Mouse (Mus musculus): ENCODE results near the gene Tarsl2. TPM values are rescaled to one million over a fixed set of nuclear protein-coding genes. Genes with fewer than 3 reads are reported as not detected.

Tarsl2 gene
- polyA plus RNA-seq, 1 experiment from 2014 or later, result 16.4 TPM

- Histone ChIP-seq H3K9ac (ENCODE audit: low read length) (peak overlapping the region; percentile 82), H3K27me3 (ENCODE audit: control insufficient read depth, insufficient read depth, low read length) (no peaks in the 10 kb centered on the region), H3K4me2 (ENCODE audit: low read depth, low read length) (peak overlapping the region; percentile 89), H3K27ac (ENCODE audit: low read length) (peak overlapping the region; percentile 68), H3K4me1 (ENCODE audit: control insufficient read depth, insufficient read depth, low read length) (peaks cover 11% of the 10 kb centered on the region), H3K4me3 (ENCODE audit: low read length) (peak overlapping the region; percentile 76), H3K9me3 (replicated peaks; ENCODE audit: control insufficient read depth, low read length) (no peaks in the 10 kb centered on the region), H3K36me3 (ENCODE audit: control insufficient read depth, insufficient read depth) (peaks cover 21% of the 10 kb centered on the region)
- WGBS, result under 1% methylated on average over 52 of the region's 52 CpGs
- peak; percentile 94 for ATAC-seq (replicated peaks; ENCODE audit: extremely low read depth, insufficient read depth, low FRiP score)
Measured at GRCm38 (mm10) chr7:65693301-65693821, 48.7 kb downstream of the Tarsl2 start.

- WGBS, result 72% methylated on average over 2 of the region's 2 CpGs
- ATAC-seq (replicated peaks; ENCODE audit: extremely low read depth, insufficient read depth, low FRiP score), result no peak
- Histone ChIP-seq H3K4me3 (ENCODE audit: low read length) (no peak overlapping the region), H3K9ac (ENCODE audit: low read length) (no peak overlapping the region), H3K4me1 (ENCODE audit: control insufficient read depth, insufficient read depth, low read length) (peaks cover 11% of the 10 kb centered on the region), H3K9me3 (replicated peaks; ENCODE audit: control insufficient read depth, low read length) (no peaks in the 10 kb centered on the region), H3K27me3 (ENCODE audit: control insufficient read depth, insufficient read depth, low read length) (no peaks in the 10 kb centered on the region), H3K4me2 (ENCODE audit: low read depth, low read length) (no peak overlapping the region), H3K27ac (ENCODE audit: low read length) (no peak overlapping the region), H3K36me3 (ENCODE audit: control insufficient read depth, insufficient read depth) (peaks cover 38% of the 10 kb centered on the region)
Measured at GRCm38 (mm10) chr7:65696450-65696849, 51.8 kb downstream of the Tarsl2 start.

DNA sequence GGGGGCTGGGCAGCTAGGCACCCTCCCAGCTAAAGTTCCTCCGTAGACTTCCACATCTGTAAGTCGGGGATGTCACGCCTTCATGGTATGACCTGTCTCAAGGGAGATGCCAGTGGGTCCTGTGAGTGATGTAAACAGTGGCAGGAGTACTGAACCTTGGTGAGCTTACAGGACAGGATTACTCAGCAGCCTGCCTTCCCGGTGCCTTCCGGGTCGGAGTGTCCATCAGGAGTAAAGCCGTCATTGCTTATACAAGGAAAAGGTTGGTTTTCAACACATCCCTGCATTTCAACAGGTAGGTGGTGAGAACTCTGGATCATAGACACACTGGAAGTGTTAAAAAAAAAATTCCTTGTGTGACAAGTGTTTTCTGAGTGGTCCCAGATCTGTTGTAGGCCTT lies 57.4 kb downstream of the Tarsl2 start:
- H3K36me3 ChIP-seq (ENCODE audit: control insufficient read depth, insufficient read depth), result peaks cover 29% of the 10 kb centered on the region
- no peaks in the 10 kb centered on the region for H3K4me1 ChIP-seq (ENCODE audit: control insufficient read depth, insufficient read depth, low read length)
- no peak overlapping the region for H3K4me3 ChIP-seq (ENCODE audit: low read length)
- ATAC-seq (replicated peaks; ENCODE audit: extremely low read depth, insufficient read depth, low FRiP score), result no peak
- no peak overlapping the region for H3K9ac ChIP-seq (ENCODE audit: low read length)
- 75% methylated on average over 7 of the region's 7 CpGs for WGBS
- no peaks in the 10 kb centered on the region for H3K27me3 ChIP-seq (ENCODE audit: control insufficient read depth, insufficient read depth, low read length)
- no peak overlapping the region for H3K4me2 ChIP-seq (ENCODE audit: low read depth, low read length)
- H3K27ac ChIP-seq (ENCODE audit: low read length), result no peak overlapping the region
- H3K9me3 ChIP-seq (replicated peaks; ENCODE audit: control insufficient read depth, low read length), result no peaks in the 10 kb centered on the region

DNA sequence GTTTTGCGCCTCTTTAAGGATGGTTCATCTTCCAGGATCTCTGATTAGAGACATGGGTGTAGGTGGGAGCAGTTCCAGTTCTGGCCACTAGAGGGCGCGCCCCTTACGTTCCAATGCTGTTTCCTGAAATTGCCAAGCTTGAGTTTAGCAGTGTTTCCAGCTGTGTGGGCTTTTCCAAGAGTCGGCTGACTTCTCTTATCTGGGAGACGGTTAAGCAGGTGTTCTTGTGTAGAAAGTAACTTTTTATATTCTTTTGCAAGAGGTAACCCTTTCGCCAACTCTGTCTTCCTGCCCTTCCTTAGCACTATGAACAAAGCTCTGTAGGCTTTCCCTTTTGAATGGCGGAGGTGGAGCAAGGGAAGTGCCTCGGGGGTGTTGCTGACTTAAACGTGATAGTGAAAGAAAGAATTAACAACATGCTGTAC lies 60.1 kb downstream of the Tarsl2 start:
- Histone ChIP-seq H3K27me3 (ENCODE audit: control insufficient read depth, insufficient read depth, low read length) (no peaks in the 10 kb centered on the region), H3K9ac (ENCODE audit: low read length) (peak overlapping the region; percentile 66), H3K4me1 (ENCODE audit: control insufficient read depth, insufficient read depth, low read length) (no peaks in the 10 kb centered on the region), H3K27ac (ENCODE audit: low read length) (no peak overlapping the region), H3K4me3 (ENCODE audit: low read length) (peak overlapping the region; percentile 56), H3K9me3 (replicated peaks; ENCODE audit: control insufficient read depth, low read length) (no peaks in the 10 kb centered on the region), H3K4me2 (ENCODE audit: low read depth, low read length) (peak overlapping the region; percentile 77), H3K36me3 (ENCODE audit: control insufficient read depth, insufficient read depth) (peaks cover 15% of the 10 kb centered on the region)
- ATAC-seq (replicated peaks; ENCODE audit: extremely low read depth, insufficient read depth, low FRiP score), result peak; percentile 69
- 7% methylated on average over 10 of the region's 10 CpGs for WGBS

- H3K4me2 ChIP-seq (ENCODE audit: low read depth, low read length), result no peak overlapping the region
- no peaks in the 10 kb centered on the region for H3K36me3 ChIP-seq (ENCODE audit: control insufficient read depth, insufficient read depth)
- no peak overlapping the region for H3K9ac ChIP-seq (ENCODE audit: low read length)
- H3K4me1 ChIP-seq (ENCODE audit: control insufficient read depth, insufficient read depth, low read length), result no peaks in the 10 kb centered on the region
- H3K9me3 ChIP-seq (replicated peaks; ENCODE audit: control insufficient read depth, low read length), result no peaks in the 10 kb centered on the region
- no peak overlapping the region for H3K4me3 ChIP-seq (ENCODE audit: low read length)
- WGBS, result 92% methylated on average over 1 of the region's 1 CpGs
- no peak for ATAC-seq (replicated peaks; ENCODE audit: extremely low read depth, insufficient read depth, low FRiP score)
- H3K27me3 ChIP-seq (ENCODE audit: control insufficient read depth, insufficient read depth, low read length), result no peaks in the 10 kb centered on the region
- no peak overlapping the region for H3K27ac ChIP-seq (ENCODE audit: low read length)
Measured at GRCm38 (mm10) chr7:65708506-65708905, 63.8 kb downstream of the Tarsl2 start.

DNA sequence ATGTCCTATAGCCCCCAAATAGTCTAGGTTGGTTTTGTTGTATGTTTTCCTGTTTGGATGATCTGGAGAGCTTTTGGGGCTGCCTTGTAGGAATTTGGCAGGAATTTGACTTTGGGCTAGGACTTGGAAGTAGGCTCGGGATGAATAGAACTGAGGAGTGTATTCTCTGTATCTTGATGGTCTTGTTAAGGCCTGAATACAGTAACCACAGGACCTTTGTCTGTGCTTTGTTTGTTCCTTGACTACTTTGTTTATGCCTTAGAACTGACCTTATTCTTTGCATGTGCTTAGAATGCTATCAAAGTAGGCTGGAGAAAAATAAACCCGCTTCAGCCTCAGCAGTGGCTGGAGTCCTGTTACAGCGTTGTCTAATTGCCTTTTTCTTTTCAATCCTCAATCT lies 65.6 kb downstream of the Tarsl2 start:
- 81% methylated on average over 3 of the region's 3 CpGs for WGBS
- H3K4me1 ChIP-seq (ENCODE audit: control insufficient read depth, insufficient read depth, low read length), result no peaks in the 10 kb centered on the region
- no peak overlapping the region for H3K9ac ChIP-seq (ENCODE audit: low read length)
- no peaks in the 10 kb centered on the region for H3K27me3 ChIP-seq (ENCODE audit: control insufficient read depth, insufficient read depth, low read length)
- no peak overlapping the region for H3K4me3 ChIP-seq (ENCODE audit: low read length)
- ATAC-seq (replicated peaks; ENCODE audit: extremely low read depth, insufficient read depth, low FRiP score), result no peak
- H3K9me3 ChIP-seq (replicated peaks; ENCODE audit: control insufficient read depth, low read length), result no peaks in the 10 kb centered on the region
- no peak overlapping the region for H3K27ac ChIP-seq (ENCODE audit: low read length)
- H3K36me3 ChIP-seq (ENCODE audit: control insufficient read depth, insufficient read depth), result no peaks in the 10 kb centered on the region
- no peak overlapping the region for H3K4me2 ChIP-seq (ENCODE audit: low read depth, low read length)

- no peak overlapping the region for H3K4me2 ChIP-seq (ENCODE audit: low read depth, low read length)
- no peaks in the 10 kb centered on the region for H3K9me3 ChIP-seq (replicated peaks; ENCODE audit: control insufficient read depth, low read length)
- no peak overlapping the region for H3K4me3 ChIP-seq (ENCODE audit: low read length)
- no peak for ATAC-seq (replicated peaks; ENCODE audit: extremely low read depth, insufficient read depth, low FRiP score)
- 66% methylated on average over 5 of the region's 5 CpGs for WGBS
- H3K27me3 ChIP-seq (ENCODE audit: control insufficient read depth, insufficient read depth, low read length), result no peaks in the 10 kb centered on the region
- no peaks in the 10 kb centered on the region for H3K4me1 ChIP-seq (ENCODE audit: control insufficient read depth, insufficient read depth, low read length)
- no peak overlapping the region for H3K27ac ChIP-seq (ENCODE audit: low read length)
- no peaks in the 10 kb centered on the region for H3K36me3 ChIP-seq (ENCODE audit: control insufficient read depth, insufficient read depth)
- no peak overlapping the region for H3K9ac ChIP-seq (ENCODE audit: low read length)
Measured at GRCm38 (mm10) chr7:65713782-65714181, 69.1 kb downstream of the Tarsl2 start.

GRCm38 (mm10) chr7:65714304-65714703 lies 69.6 kb downstream of the Tarsl2 start:
- Histone ChIP-seq H3K27ac (ENCODE audit: low read length) (no peak overlapping the region), H3K27me3 (ENCODE audit: control insufficient read depth, insufficient read depth, low read length) (no peaks in the 10 kb centered on the region), H3K9ac (ENCODE audit: low read length) (no peak overlapping the region), H3K4me1 (ENCODE audit: control insufficient read depth, insufficient read depth, low read length) (no peaks in the 10 kb centered on the region), H3K4me2 (ENCODE audit: low read depth, low read length) (no peak overlapping the region), H3K9me3 (replicated peaks; ENCODE audit: control insufficient read depth, low read length) (no peaks in the 10 kb centered on the region), H3K36me3 (ENCODE audit: control insufficient read depth, insufficient read depth) (no peaks in the 10 kb centered on the region), H3K4me3 (ENCODE audit: low read length) (no peak overlapping the region)
- 52% methylated on average over 4 of the region's 4 CpGs for WGBS
- no peak for ATAC-seq (replicated peaks; ENCODE audit: extremely low read depth, insufficient read depth, low FRiP score)

DNA sequence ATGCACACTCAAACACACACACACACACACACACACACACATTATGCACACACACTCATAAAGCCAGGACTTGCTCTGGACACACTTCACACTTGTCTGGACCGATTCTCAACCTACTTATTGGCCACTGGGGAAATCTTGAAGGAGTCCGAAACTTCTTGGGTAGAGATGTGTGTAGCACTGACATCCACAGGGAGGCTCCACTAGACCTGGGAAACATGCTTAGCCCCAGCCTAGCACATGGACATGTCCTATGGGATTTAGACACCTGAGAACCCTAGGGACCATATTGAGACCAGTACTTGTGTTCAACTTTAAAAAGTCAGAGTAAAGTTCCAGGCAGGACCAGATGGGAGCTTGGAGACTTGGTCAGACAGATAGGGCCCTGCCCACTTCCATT lies 89.3 kb downstream of the Tarsl2 start:
- Histone ChIP-seq H3K27ac (ENCODE audit: low read length) (no peak overlapping the region), H3K9me3 (replicated peaks; ENCODE audit: control insufficient read depth, low read length) (no peaks in the 10 kb centered on the region), H3K9ac (ENCODE audit: low read length) (no peak overlapping the region), H3K27me3 (ENCODE audit: control insufficient read depth, insufficient read depth, low read length) (no peaks in the 10 kb centered on the region), H3K4me3 (ENCODE audit: low read length) (no peak overlapping the region), H3K4me1 (ENCODE audit: control insufficient read depth, insufficient read depth, low read length) (peaks cover 3% of the 10 kb centered on the region; the same call in 1 of the 2 replicates), H3K4me2 (ENCODE audit: low read depth, low read length) (no peak overlapping the region), H3K36me3 (ENCODE audit: control insufficient read depth, insufficient read depth) (no peaks in the 10 kb centered on the region)
- WGBS, result 62% methylated on average over 2 of the region's 2 CpGs
- no peak for ATAC-seq (replicated peaks; ENCODE audit: extremely low read depth, insufficient read depth, low FRiP score)

Data from heart, embryonic 16.5 days (tissue).